Mouse (Mus musculus) midbrain, embryonic 16.5 days (tissue): ENCODE results near the gene Aldh9a1. TPM values are rescaled to one million over a fixed set of nuclear protein-coding genes. Genes with fewer than 3 reads are reported as not detected.

Source experiments
- ATAC-seq: fragments of 200-750 bp; cut with Nextera tagmentation; 2 replicates; pipeline ENCODE4 v1.8.0; 2017; ENCODE audit warnings: moderate TSS enrichment
- H3K27ac ChIP-seq: fragments of 300-500 bp; sonication (generic); 2 replicates; pipeline ENCODE4 v1.5.1; 2014; ENCODE audit warnings: mild to moderate bottlenecking, low read length, mixed read lengths
- H3K27me3 ChIP-seq: fragments of 300-500 bp; sonication (generic); 2 replicates; pipeline ENCODE4 v1.6.1; 2014; ENCODE audit warnings: low read depth, low read length, mixed read lengths; ENCODE audit not compliant: control insufficient read depth, insufficient read depth
- H3K36me3 ChIP-seq: fragments of 300-500 bp; sonication (generic); 2 replicates; pipeline ENCODE4 v1.6.1; 2014; ENCODE audit warnings: mild to moderate bottlenecking, low read length, moderate library complexity, mixed read lengths; ENCODE audit not compliant: control insufficient read depth, insufficient read depth
- H3K4me1 ChIP-seq: fragments of 300-500 bp; sonication (generic); 2 replicates; pipeline ENCODE4 v1.6.1; 2014; ENCODE audit warnings: mild to moderate bottlenecking, low read length, mixed read lengths; ENCODE audit not compliant: control insufficient read depth, insufficient read depth
- H3K4me2 ChIP-seq: fragments of 300-500 bp; sonication (generic); 2 replicates; pipeline ENCODE4 v1.6.1; 2014; ENCODE audit warnings: mild to moderate bottlenecking, low read length, mixed read lengths
- H3K4me3 ChIP-seq: fragments of 300-500 bp; sonication (generic); 2 replicates; pipeline ENCODE4 v1.5.1; 2014; ENCODE audit warnings: low read depth, mild to moderate bottlenecking, low read length, moderate library complexity, mixed read lengths
- H3K9ac ChIP-seq: fragments of 300-500 bp; sonication (generic); 2 replicates; pipeline ENCODE4 v1.6.1; 2014; ENCODE audit warnings: low read depth, low read length, mixed read lengths
- H3K9me3 ChIP-seq: fragments of 300-500 bp; sonication (generic); replicated peaks from 2 replicates; pipeline ENCODE4 v1.6.1; 2014; ENCODE audit warnings: mild to moderate bottlenecking, low read length, mixed read lengths; ENCODE audit not compliant: control insufficient read depth, poor library complexity, severe bottlenecking
- WGBS: fragments of 180-500 bp; shearing (Covaris S2); extraction: QIAGEN DNeasy Blood & Tissue Kit; methylation state at CpG from one replicate; pipeline ENCODE4 v1.1.7; 2014; 5-methylcytosine and 5-hydroxymethylcytosine counted together
- polyA plus RNA-seq: library from polyadenylated mRNA; unstranded; fragments of >200 nt; fragmentation: Nextera tagmentation; extraction: Ambion mirVana; gene quantifications from 2 replicates; pipeline ENCODE4 v1.2.1, GENCODE M21; 2015

The Aldh9a1 gene
- polyA plus RNA-seq, 1 experiment from 2014 or later: 38.3 TPM

DNA sequence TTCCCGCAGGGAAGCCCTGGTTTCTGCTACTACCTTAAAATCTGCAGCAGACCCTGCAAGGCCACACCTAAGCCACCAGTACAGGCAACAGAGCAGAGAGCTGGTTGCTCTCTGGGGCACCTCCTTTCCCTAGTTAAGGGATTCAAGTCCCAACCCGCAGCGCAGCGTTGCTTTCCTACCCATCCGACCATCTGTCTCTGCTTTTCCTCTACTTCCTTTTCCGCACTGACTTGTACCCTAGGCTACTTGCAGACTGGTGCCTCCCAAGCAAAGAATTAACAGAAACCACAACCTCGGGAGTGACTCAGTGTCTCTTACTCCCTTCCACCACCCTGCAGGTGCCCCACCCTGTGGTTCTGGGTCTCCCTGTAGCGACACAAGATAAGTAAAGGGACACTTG is 42.9 kb downstream of the Aldh9a1 start:
- peak overlapping the region; percentile 82; the same call in 1 of the 2 replicates for H3K27ac ChIP-seq
- no peak for ATAC-seq
- WGBS: 12% methylated on average over 8 of the region's 8 CpGs
- H3K9ac ChIP-seq: peak overlapping the region; percentile 73
- no peaks in the 10 kb centered on the region for H3K36me3 ChIP-seq
- peak overlapping the region; percentile 94 for H3K4me2 ChIP-seq
- peaks cover 2% of the 10 kb centered on the region; the same call in 1 of the 2 replicates for H3K27me3 ChIP-seq
- H3K4me1 ChIP-seq: peaks cover 14% of the 10 kb centered on the region
- H3K9me3 ChIP-seq: no peaks in the 10 kb centered on the region
- H3K4me3 ChIP-seq: peak overlapping the region; percentile 73

GRCm38 (mm10) chr1:167393281-167393680 is 43.5 kb downstream of the Aldh9a1 start:
- peak overlapping the region; percentile 94 for H3K4me2 ChIP-seq
- no peaks in the 10 kb centered on the region for H3K9me3 ChIP-seq
- ATAC-seq: peak; percentile 77
- H3K4me1 ChIP-seq: peaks cover 14% of the 10 kb centered on the region
- no peaks in the 10 kb centered on the region for H3K36me3 ChIP-seq
- peaks cover 2% of the 10 kb centered on the region; the same call in 1 of the 2 replicates for H3K27me3 ChIP-seq
- H3K27ac ChIP-seq: peak overlapping the region; percentile 82
- H3K9ac ChIP-seq: peak overlapping the region; percentile 73
- WGBS: under 1% methylated on average over 15 of the region's 15 CpGs
- peak overlapping the region; percentile 73 for H3K4me3 ChIP-seq

DNA sequence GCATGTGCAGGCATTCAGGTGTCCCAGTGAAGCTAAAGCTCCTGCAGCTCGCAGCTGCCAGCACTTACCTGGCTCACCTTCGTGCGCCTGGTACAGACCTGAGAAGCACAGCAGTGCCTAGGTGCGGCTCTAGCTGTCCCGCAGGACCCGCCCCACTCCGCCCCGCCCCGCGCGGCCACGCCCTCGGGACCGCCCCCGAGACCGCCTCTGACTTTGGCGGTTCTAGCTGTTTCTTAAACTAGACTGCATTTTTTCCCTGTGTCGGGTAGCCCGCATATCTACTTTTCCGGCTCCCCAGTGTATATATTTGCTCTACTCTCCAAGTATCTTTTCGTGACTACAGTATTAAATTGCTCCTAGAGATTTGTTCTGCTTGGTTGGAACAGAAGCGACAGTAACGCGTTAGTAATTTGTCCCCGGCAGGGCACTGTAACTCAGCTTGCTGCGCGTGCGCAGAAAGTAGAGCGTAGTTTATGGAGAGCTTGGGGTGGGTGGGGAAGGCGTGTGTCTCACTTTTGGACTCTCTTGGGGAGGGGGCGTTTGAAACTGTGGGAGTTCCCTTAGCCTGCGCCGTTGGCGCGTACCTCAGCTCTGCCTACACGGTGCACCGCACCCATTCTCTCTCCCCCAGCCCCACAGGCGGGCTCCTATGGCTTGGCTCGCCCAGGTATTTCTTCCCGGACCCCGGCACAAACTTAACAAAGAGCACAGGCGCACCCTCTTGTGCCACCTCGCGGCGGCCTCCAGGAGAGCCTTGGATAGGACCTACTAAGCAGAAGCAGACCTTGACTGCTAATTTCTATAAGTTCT is 44.1 kb downstream of the Aldh9a1 start, which contains the start of gene Mgst3:
Gene Mgst3 (minus strand): TSS at position 159 of the 810 bp plus-strand sequence.
- Histone ChIP-seq H3K4me3 (peak within 1 kb of the TSS; percentile 73), H3K36me3 (no peaks in the 10 kb centered on the region), H3K9me3 (no peaks in the 10 kb centered on the region), H3K27me3 (peaks cover 2% of the 10 kb centered on the region; the same call in 1 of the 2 replicates), H3K27ac (peak within 1 kb of the TSS; percentile 83), H3K4me2 (peak within 1 kb of the TSS; percentile 94), H3K4me1 (peaks cover 14% of the 10 kb centered on the region), H3K9ac (peak within 1 kb of the TSS; percentile 77)
- WGBS: under 1% methylated on average over 45 of the region's 45 CpGs
- ATAC-seq: peak; percentile 97

DNA sequence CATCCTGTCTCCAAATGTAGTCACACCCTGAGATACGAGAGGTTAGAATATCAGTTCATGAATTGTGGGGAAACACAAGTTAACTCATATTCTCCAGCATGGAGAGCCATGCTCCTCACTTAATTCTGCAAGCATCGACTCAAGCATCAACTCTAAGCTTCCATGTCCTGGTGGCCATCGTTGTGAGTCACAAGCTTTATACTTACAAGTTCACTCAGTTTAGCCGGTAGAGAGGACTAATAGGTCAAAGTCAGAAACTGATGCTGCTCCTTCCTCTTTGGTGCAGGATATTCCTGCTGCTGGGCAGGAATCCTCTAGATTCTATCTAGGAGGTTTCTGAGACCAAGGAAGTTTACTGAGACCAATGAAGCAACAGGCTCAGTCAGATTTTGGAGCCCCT is 55.4 kb downstream of the Aldh9a1 start:
- H3K9ac ChIP-seq: no peak overlapping the region
- H3K36me3 ChIP-seq: no peaks in the 10 kb centered on the region
- no peak overlapping the region for H3K4me2 ChIP-seq
- H3K27ac ChIP-seq: no peak overlapping the region
- H3K9me3 ChIP-seq: no peaks in the 10 kb centered on the region
- ATAC-seq: no peak
- 87% methylated on average over 4 of the region's 4 CpGs for WGBS
- H3K4me1 ChIP-seq: no peaks in the 10 kb centered on the region
- no peak overlapping the region for H3K4me3 ChIP-seq
- peaks cover 3% of the 10 kb centered on the region; the same call in 1 of the 2 replicates for H3K27me3 ChIP-seq

DNA sequence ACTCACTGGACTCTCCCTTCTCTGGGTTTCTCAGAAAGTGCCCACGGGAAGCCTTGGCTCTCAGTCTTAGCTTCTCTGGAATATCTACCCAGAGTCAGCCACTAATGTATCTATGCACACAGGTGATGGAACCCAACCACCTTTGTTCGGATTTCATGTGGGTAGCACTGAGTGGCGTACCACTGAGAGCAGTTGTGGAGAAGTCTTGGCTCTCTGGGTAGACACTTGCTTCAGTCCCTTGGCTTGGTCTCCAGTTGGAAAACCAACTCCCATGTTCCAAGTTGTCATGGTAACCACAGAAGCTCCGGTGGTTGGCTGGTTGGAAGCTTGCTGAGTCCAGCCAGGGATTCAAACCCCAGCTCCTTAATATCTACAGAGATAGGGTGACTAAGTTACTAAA is 59.8 kb downstream of the Aldh9a1 start:
- no peaks in the 10 kb centered on the region for H3K4me1 ChIP-seq
- ATAC-seq: no peak
- H3K4me2 ChIP-seq: no peak overlapping the region
- no peaks in the 10 kb centered on the region for H3K36me3 ChIP-seq
- 80% methylated on average over 4 of the region's 4 CpGs for WGBS
- H3K9ac ChIP-seq: no peak overlapping the region
- peaks cover 3% of the 10 kb centered on the region; the same call in 1 of the 2 replicates for H3K27me3 ChIP-seq
- H3K9me3 ChIP-seq: no peaks in the 10 kb centered on the region
- no peak overlapping the region for H3K27ac ChIP-seq
- H3K4me3 ChIP-seq: no peak overlapping the region

GRCm38 (mm10) chr1:167411991-167412715 is 62.4 kb downstream of the Aldh9a1 start:
- Histone ChIP-seq H3K4me1 (no peaks in the 10 kb centered on the region), H3K27ac (no peak overlapping the region), H3K9me3 (no peaks in the 10 kb centered on the region), H3K9ac (no peak overlapping the region), H3K4me3 (no peak overlapping the region), H3K4me2 (no peak overlapping the region), H3K27me3 (no peaks in the 10 kb centered on the region), H3K36me3 (no peaks in the 10 kb centered on the region)
- WGBS: 80% methylated on average over 12 of the region's 12 CpGs
- ATAC-seq: no peak

GRCm38 (mm10) chr1:167414846-167415245 is 65.1 kb downstream of the Aldh9a1 start:
- Histone ChIP-seq H3K4me3 (no peak overlapping the region), H3K36me3 (no peaks in the 10 kb centered on the region), H3K9ac (no peak overlapping the region), H3K27me3 (no peaks in the 10 kb centered on the region), H3K4me2 (no peak overlapping the region), H3K9me3 (no peaks in the 10 kb centered on the region), H3K4me1 (no peaks in the 10 kb centered on the region), H3K27ac (no peak overlapping the region)
- 3% methylated on average over 7 of the region's 7 CpGs for WGBS
- ATAC-seq: peak; percentile 60
